Mouse (Mus musculus) stomach, embryonic 14.5 days (tissue): ENCODE data around the gene Igfbp1. TPM values are rescaled to one million over a fixed set of nuclear protein-coding genes. Genes with fewer than 3 reads are reported as not detected.

Experiments
- ATAC-seq: fragments of 200-750 bp; cut with Nextera tagmentation; 2 replicates; pipeline ENCODE4 v1.8.0; 2017; ENCODE audit warnings: low read depth, moderate TSS enrichment; ENCODE audit not compliant: insufficient number of reproducible peaks, insufficient read depth, low FRiP score
- H3K27ac ChIP-seq: fragments of 300-500 bp; sonication (generic); 2 replicates; pipeline ENCODE4 v1.5.1; 2014; ENCODE audit warnings: mild to moderate bottlenecking, low read length, moderate library complexity, mixed read lengths
- H3K27me3 ChIP-seq: fragments of 300-500 bp; sonication (generic); 2 replicates; pipeline ENCODE4 v1.6.1; 2014; ENCODE audit warnings: low read length, control low read depth, mixed read lengths; ENCODE audit not compliant: control insufficient read depth, insufficient read depth
- H3K36me3 ChIP-seq: fragments of 300-500 bp; sonication (generic); 2 replicates; pipeline ENCODE4 v1.6.1; 2014; ENCODE audit warnings: mild to moderate bottlenecking, control low read depth, low read length, moderate library complexity, mixed read lengths; ENCODE audit not compliant: control insufficient read depth, insufficient read depth
- H3K4me1 ChIP-seq: fragments of 300-500 bp; sonication (generic); 2 replicates; pipeline ENCODE4 v1.6.1; 2014; ENCODE audit warnings: low read length, control low read depth, mixed read lengths; ENCODE audit not compliant: control insufficient read depth, insufficient read depth
- H3K4me2 ChIP-seq: fragments of 300-500 bp; sonication (generic); replicated peaks from 2 replicates; pipeline ENCODE4 v1.6.1; 2014; ENCODE audit warnings: low read depth, low read length, control low read depth
- H3K4me3 ChIP-seq: fragments of 300-500 bp; sonication (generic); 2 replicates; pipeline ENCODE4 v1.5.1; 2014; ENCODE audit warnings: low read depth, low read length, control low read depth
- H3K9ac ChIP-seq: fragments of 300-500 bp; sonication (generic); replicated peaks from 2 replicates; pipeline ENCODE4 v1.6.1; 2014; ENCODE audit warnings: low read depth, mild to moderate bottlenecking, control low read depth, low read length, moderate library complexity, mixed read lengths
- H3K9me3 ChIP-seq: fragments of 300-500 bp; sonication (generic); 2 replicates; pipeline ENCODE4 v1.6.1; 2016; ENCODE audit warnings: low read depth, low read length, control low read depth; ENCODE audit not compliant: control insufficient read depth
- WGBS: fragments of 180-500 bp; shearing (Covaris S2); extraction: QIAGEN DNeasy Blood & Tissue Kit; methylation state at CpG from one replicate; pipeline ENCODE4 v1.1.7; 2014; 5-methylcytosine and 5-hydroxymethylcytosine counted together
- polyA plus RNA-seq: library from polyadenylated mRNA; unstranded; fragments of >200 nt; fragmentation: Nextera tagmentation; extraction: Ambion mirVana; gene quantifications from 2 replicates; pipeline ENCODE4 v1.2.1, GENCODE M21; 2014

Gene Igfbp1
- polyA plus RNA-seq, 1 experiment from 2014 or later, result 1.7 TPM

- H3K36me3 ChIP-seq, result no peaks in the 10 kb centered on the region
- no peak for ATAC-seq
- H3K4me1 ChIP-seq, result no peaks in the 10 kb centered on the region
- H3K9ac ChIP-seq, result no peak overlapping the region
- 81% methylated on average over 4 of the region's 4 CpGs for WGBS
- H3K4me3 ChIP-seq, result no peak overlapping the region
- H3K4me2 ChIP-seq, result no peak overlapping the region
- no peaks in the 10 kb centered on the region for H3K9me3 ChIP-seq
- no peak overlapping the region for H3K27ac ChIP-seq
- no peaks in the 10 kb centered on the region for H3K27me3 ChIP-seq
These were observed 30.5 kb downstream of the Igfbp1 start for GRCm38 (mm10) chr11:7228107-7228506.

GRCm38 (mm10) chr11:7230000-7230399, 32.4 kb downstream of the Igfbp1 start:
- Histone ChIP-seq H3K4me2 (no peak overlapping the region), H3K27me3 (no peaks in the 10 kb centered on the region), H3K4me1 (no peaks in the 10 kb centered on the region), H3K4me3 (no peak overlapping the region), H3K9ac (no peak overlapping the region), H3K27ac (no peak overlapping the region), H3K36me3 (no peaks in the 10 kb centered on the region), H3K9me3 (no peaks in the 10 kb centered on the region)
- 51% methylated on average over 4 of the region's 4 CpGs for WGBS
- no peak for ATAC-seq

- Histone ChIP-seq H3K27ac (no peak overlapping the region), H3K4me1 (no peaks in the 10 kb centered on the region), H3K36me3 (no peaks in the 10 kb centered on the region), H3K9ac (no peak overlapping the region), H3K4me3 (no peak overlapping the region), H3K9me3 (no peaks in the 10 kb centered on the region), H3K27me3 (no peaks in the 10 kb centered on the region), H3K4me2 (no peak overlapping the region)
- WGBS, result 90% methylated on average over 4 of the region's 4 CpGs
- no peak for ATAC-seq
These were observed 34.4 kb downstream of the Igfbp1 start for GRCm38 (mm10) chr11:7231958-7232357.

GRCm38 (mm10) chr11:7233333-7233732, 35.8 kb downstream of the Igfbp1 start:
- ATAC-seq, result no peak
- Histone ChIP-seq H3K27ac (no peak overlapping the region), H3K4me2 (no peak overlapping the region), H3K4me3 (no peak overlapping the region), H3K4me1 (no peaks in the 10 kb centered on the region), H3K27me3 (no peaks in the 10 kb centered on the region), H3K36me3 (no peaks in the 10 kb centered on the region), H3K9ac (no peak overlapping the region), H3K9me3 (no peaks in the 10 kb centered on the region)
- WGBS, result 89% methylated on average over 2 of the region's 2 CpGs

GRCm38 (mm10) chr11:7234436-7234835, 36.9 kb downstream of the Igfbp1 start:
- no peaks in the 10 kb centered on the region for H3K4me1 ChIP-seq
- H3K27me3 ChIP-seq, result no peaks in the 10 kb centered on the region
- H3K9ac ChIP-seq, result no peak overlapping the region
- H3K9me3 ChIP-seq, result no peaks in the 10 kb centered on the region
- no peak overlapping the region for H3K4me3 ChIP-seq
- H3K4me2 ChIP-seq, result no peak overlapping the region
- WGBS, result 61% methylated on average over 1 of the region's 1 CpGs
- H3K36me3 ChIP-seq, result no peaks in the 10 kb centered on the region
- 0 out of 2 replicates have a peak overlapping the region, but pooled peaks have one; percentile 23 for H3K27ac ChIP-seq
- ATAC-seq, result no peak

- Histone ChIP-seq H3K4me2 (no peak overlapping the region), H3K27me3 (no peaks in the 10 kb centered on the region), H3K9me3 (no peaks in the 10 kb centered on the region), H3K4me3 (no peak overlapping the region), H3K36me3 (no peaks in the 10 kb centered on the region), H3K27ac (peak overlapping the region; percentile 23; the same call in 1 of the 2 replicates), H3K4me1 (no peaks in the 10 kb centered on the region), H3K9ac (no peak overlapping the region)
- 75% methylated on average over 3 of the region's 3 CpGs for WGBS
- ATAC-seq, result no peak; the same call in 1 of the 2 replicates
These were observed 37.5 kb downstream of the Igfbp1 start for GRCm38 (mm10) chr11:7234981-7235609.

- Histone ChIP-seq H3K4me3 (no peak overlapping the region), H3K9ac (no peak overlapping the region), H3K27ac (no peak overlapping the region), H3K27me3 (no peaks in the 10 kb centered on the region), H3K36me3 (no peaks in the 10 kb centered on the region), H3K9me3 (no peaks in the 10 kb centered on the region), H3K4me1 (no peaks in the 10 kb centered on the region), H3K4me2 (no peak overlapping the region)
- no peak for ATAC-seq
- 91% methylated on average over 2 of the region's 2 CpGs for WGBS
These were observed 39.2 kb downstream of the Igfbp1 start for GRCm38 (mm10) chr11:7236751-7237150.

- Histone ChIP-seq H3K27ac (no peak overlapping the region), H3K4me3 (no peak overlapping the region), H3K4me2 (no peak overlapping the region), H3K36me3 (no peaks in the 10 kb centered on the region), H3K9me3 (no peaks in the 10 kb centered on the region), H3K9ac (no peak overlapping the region), H3K27me3 (no peaks in the 10 kb centered on the region), H3K4me1 (no peaks in the 10 kb centered on the region)
- 52% methylated on average over 6 of the region's 6 CpGs for WGBS
- ATAC-seq, result peak; percentile 64
These were observed 40.1 kb downstream of the Igfbp1 start for GRCm38 (mm10) chr11:7237712-7238111.

GRCm38 (mm10) chr11:7238546-7238945, 41.0 kb downstream of the Igfbp1 start:
- no peak for ATAC-seq
- Histone ChIP-seq H3K4me2 (no peak overlapping the region), H3K4me1 (no peaks in the 10 kb centered on the region), H3K9ac (no peak overlapping the region), H3K9me3 (no peaks in the 10 kb centered on the region), H3K36me3 (no peaks in the 10 kb centered on the region), H3K27me3 (no peaks in the 10 kb centered on the region), H3K27ac (no peak overlapping the region), H3K4me3 (no peak overlapping the region)
- 92% methylated on average over 6 of the region's 6 CpGs for WGBS
